Mouse (Mus musculus) adrenal gland, postnatal 25 days (tissue): ENCODE measurements around the gene Gas7. TPM values are rescaled to one million over a fixed set of nuclear protein-coding genes. Genes with fewer than 3 reads are reported as not detected.

Source experiments
- DNase-seq: peaks from one replicate; pipeline ENCODE4 v3.0.0; 2021; ENCODE audit warnings: mixed read lengths
- total RNA-seq: library from RNA; stranded (reverse); gene quantifications from 2 replicates; pipeline ENCODE4 v1.2.3, GENCODE M21; 2021

Gas7 gene
- total RNA-seq, 1 experiment from 2014 or later, result 36.1 TPM

GRCm38 (mm10) chr11:67627179-67627578 lies 171.9 kb downstream of the Gas7 start:
- DNase-seq, result no peak

DNA sequence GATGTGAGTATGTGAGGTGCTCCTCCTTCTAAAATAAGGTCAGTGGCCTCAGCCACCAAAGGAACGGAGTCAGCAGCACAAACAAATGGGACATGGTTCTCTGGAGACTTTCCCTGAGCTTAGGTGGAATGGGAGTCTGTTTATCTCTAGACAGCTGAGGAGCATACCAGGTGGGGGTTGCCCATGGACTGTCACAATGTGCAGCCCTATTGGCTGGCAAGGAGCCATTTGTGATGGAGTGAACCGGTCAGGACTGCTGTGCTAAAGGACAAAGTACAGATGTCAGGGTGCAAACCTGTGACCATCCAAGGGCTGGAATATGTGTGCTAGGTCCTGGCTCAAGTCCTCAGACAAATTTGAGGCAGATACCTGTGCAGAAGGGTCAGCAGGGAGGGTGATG lies 173.3 kb downstream of the Gas7 start:
- no peak for DNase-seq

DNA sequence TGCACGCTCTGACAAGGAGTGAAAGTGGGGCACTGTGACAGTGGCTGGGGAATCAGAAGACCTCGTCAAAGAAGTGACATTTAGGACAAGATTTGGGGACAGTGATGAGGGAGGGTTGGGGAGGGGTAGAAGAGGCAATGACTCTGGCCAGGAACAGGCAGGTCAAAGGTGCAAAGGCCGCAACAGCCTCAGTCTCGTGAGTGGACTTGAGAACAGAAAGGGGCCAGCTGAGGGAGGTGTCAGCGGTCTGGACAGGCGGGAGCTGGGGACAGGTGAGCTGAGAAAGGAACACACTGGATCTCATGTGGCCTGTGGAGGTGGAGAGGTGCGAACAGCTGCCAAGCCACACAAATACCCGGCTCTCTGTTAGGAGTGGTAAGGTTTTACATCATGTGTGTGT lies 177.7 kb downstream of the Gas7 start:
- no peak for DNase-seq

GRCm38 (mm10) chr11:67633620-67634229 lies 178.5 kb downstream of the Gas7 start:
- DNase-seq, result no peak

DNA sequence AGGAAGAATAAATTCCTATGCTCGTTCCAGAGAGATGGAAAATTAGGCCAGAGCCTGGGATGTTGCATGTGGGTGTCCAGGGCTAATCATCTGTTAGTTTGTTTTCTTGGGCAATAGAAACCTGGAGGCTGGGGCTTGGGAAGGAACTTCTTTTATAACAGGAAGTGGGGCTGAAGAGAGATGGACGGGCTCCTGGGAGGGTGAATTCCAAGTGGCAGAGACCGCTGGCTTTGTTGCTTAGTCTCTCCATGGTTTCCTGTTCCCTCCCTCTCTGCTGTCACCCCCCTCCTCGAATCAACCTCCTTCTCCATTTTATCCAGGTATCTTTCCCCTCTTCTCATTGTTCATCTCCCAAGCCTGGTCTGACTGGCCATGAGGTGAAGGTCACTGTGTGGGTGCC lies 181.0 kb downstream of the Gas7 start:
- DNase-seq, result no peak

- no peak for DNase-seq
Measured at GRCm38 (mm10) chr11:67636905-67637586, 181.8 kb downstream of the Gas7 start.

DNA sequence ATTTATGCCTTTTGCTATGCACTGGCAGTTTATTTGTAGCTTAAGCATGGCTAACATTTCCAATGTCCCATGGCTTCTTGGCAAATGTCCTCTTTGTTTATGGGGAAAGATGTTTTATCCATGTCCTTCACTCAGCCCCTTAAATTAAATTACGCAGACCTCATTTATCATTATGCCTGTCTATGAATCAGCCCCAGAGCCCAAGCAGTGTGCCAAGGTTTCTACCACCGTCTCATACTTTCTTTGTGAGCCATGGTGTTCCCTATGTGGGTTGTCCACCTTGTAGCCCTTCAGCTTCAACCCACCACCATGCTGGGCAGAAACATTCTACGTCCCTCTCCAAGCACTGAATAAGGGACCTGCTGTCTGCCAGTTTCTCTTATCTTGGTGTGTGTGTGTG lies 183.2 kb downstream of the Gas7 start:
- peak; percentile 21 for DNase-seq

GRCm38 (mm10) chr11:67640299-67640698 lies 185.1 kb downstream of the Gas7 start:
- DNase-seq, result no peak

- peak; percentile 31 for DNase-seq
Measured at GRCm38 (mm10) chr11:67642421-67642820, 187.2 kb downstream of the Gas7 start.

GRCm38 (mm10) chr11:67642835-67643234 lies 187.6 kb downstream of the Gas7 start:
- DNase-seq, result no peak

DNA sequence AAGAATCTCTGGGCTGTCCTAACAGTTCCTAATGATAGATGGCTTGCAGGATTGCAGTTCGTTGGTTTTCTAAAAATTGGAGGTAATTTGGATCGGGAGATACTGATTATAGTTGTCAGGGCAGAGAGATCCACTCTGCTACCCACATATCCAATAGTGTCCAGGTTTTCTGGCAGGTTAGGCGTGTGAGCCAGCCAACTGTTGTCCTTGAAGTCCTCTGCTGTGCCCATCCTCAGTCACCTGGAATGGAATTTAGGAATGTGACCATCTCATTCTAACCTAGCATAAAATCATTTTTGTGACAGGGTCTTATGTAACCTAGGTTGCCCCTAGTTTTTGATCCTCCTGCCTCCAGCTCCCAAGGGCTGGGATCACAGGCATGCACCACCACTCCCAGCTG lies 188.2 kb downstream of the Gas7 start:
- DNase-seq, result no peak

GRCm38 (mm10) chr11:67644632-67645149 lies 189.5 kb downstream of the Gas7 start:
- no peak for DNase-seq

DNA sequence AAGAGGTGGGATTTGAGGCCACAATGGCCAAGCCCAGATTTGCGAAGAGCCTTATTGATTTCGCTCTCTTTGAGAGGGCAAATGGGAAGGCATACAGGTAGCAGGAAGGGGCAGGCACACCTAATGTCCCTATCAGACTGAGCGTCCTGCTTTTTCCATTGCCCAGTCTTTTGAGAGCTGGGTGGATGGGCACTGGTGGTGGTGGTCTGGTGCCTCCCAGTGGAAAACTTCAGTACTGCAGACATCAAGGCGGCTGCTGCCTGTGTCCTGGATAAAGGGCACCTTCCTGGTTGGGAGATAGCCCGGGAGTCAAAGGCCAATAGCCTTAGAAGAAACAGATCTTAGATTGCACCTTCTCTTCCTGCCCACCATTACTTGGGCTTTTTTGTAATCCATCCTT lies 192.5 kb downstream of the Gas7 start:
- DNase-seq, result peak; percentile 77

DNA sequence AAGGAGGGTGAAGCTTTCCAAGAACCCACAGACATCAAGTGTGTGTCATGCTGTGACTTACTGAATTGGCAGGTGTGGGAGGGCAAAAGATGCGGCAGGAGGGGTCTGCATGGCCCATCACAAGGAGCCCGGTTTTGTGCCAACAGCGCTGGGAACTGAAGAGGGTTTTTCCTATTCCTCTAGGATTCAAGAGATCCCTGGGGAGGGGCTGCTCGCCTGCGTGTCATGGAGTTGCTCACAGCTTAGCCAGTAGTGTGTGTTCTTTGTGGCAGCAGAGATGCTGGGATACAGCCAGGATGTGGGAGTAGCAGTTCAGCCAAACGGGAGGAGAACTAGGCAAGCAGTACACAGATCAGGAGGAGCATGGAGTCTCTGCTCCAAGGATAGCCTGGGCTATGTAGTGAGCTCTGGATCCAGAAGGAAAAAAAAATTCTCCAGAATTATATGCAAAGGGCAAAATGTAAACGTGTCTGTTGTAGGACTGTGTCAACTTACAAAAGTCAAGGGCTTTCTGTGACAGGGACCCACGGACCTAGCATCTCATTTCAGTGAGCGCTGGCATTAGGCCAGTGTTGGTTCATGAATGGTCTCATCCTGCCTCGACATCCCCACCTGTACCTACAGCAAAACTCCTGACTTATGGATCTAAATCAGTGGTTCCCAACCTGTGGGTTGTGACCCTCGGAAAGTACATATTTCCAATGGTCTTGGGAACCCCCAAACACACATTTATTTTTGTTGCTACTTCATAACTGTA lies 193.6 kb downstream of the Gas7 start:
- DNase-seq, result no peak

DNA sequence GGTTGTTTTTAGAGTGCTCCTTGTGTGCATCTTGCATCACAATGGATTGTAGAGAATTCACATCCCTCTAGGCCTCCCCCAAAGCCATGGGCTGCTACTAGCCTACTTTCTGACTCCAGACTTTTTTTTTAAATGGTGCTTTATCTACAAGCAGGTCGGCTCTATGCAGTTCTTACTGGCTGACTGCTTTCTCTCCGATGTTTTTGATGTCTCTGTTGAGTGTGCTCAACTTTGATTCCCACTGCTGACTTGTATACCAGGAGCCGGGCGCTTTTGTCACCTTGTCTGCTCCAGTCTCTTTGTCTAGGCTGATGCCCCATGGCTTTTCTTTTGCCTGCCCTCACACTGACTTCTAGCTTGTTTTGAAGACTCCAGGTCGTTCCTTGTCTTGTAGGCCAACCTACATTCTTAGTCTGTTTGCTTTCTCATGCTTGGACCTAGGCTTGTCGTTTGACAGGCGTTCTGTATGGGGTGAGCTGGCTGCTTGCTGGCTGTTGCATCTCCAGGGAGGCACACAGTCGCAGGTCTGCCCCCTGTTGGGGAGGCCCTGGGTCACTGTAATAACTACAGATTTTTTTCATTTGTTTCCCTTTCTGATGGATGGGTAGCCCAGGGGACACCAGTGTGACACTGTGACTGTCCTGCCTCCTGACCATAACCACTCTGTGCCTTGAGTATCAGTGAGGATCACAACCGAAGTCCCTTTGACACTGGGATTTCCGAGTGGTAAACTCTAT lies 194.9 kb downstream of the Gas7 start:
- no peak for DNase-seq

GRCm38 (mm10) chr11:67651731-67652130 lies 196.5 kb downstream of the Gas7 start:
- DNase-seq, result no peak

DNA sequence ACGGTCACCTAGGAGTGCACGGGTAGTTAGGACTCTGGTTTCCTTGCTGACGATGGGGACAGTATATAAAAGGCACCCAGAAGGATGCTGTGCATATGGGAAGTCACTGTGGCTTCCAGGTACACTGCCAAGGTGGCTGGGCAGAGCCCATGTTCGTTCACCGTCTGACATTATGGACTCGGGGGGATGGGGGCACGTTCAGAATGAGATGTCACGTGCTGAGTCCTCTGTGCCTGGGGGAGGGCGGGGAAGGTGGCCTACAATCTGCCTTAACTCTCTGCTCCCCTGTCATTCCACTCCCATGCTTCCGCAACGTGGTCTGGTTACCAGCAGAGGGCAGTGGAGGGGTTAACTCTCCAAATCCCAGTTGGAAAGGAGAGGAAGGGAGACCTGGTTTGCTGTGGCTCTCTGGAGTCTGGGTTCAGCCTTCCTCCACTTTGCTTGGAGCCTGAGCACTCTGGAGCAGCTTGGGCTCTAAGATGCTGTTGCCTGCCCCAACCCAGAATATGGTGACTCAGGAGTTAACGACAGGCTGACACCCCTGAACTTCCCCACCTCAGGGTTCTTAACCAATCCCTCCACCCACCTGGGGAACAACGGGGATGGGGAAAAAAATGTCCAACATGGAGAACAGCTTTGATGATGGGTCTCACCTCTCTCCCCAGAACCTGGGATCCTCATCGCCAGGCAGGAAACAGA lies 197.1 kb downstream of the Gas7 start:
- peak; percentile 26 for DNase-seq

DNA sequence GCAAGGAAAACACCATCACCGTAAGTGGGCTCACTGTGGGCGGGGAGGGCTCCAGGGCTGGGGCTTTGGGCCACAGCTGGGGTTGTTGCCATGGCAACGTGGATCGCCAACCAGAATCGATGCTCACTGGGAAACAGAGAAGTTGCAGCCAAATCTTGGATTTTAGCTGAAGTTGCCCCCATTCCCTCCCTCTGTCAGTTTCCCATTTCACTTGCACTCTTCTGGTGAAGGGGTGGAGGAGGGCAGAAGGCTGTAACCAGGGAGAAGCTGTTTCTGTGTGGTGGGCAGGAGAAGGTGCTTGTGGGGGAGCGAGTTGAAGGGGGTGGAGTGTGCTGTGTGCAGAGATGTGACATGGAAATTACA lies 197.6 kb downstream of the Gas7 start:
- DNase-seq, result no peak

GRCm38 (mm10) chr11:67653521-67654090 lies 198.4 kb downstream of the Gas7 start:
- no peak for DNase-seq

DNA sequence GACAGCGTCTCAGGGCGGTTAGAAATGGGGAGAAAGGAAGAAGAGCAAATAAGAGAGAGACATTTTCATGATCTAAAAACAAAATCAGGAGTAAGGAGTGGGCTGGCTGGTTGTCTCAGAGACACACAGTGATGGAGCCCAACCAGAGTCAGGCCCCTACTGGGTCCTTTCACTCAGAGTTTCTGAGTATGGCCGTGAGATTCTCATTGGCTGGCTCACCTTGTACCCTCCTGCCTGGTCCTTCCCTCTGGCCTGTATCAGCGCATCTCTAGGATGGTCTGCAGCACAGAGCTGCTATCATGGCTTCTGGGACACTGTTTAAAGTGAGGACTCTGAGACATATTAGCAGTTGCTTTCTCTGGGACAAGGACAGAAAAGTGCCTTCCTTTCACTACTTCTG lies 199.3 kb downstream of the Gas7 start:
- DNase-seq, result no peak

DNA sequence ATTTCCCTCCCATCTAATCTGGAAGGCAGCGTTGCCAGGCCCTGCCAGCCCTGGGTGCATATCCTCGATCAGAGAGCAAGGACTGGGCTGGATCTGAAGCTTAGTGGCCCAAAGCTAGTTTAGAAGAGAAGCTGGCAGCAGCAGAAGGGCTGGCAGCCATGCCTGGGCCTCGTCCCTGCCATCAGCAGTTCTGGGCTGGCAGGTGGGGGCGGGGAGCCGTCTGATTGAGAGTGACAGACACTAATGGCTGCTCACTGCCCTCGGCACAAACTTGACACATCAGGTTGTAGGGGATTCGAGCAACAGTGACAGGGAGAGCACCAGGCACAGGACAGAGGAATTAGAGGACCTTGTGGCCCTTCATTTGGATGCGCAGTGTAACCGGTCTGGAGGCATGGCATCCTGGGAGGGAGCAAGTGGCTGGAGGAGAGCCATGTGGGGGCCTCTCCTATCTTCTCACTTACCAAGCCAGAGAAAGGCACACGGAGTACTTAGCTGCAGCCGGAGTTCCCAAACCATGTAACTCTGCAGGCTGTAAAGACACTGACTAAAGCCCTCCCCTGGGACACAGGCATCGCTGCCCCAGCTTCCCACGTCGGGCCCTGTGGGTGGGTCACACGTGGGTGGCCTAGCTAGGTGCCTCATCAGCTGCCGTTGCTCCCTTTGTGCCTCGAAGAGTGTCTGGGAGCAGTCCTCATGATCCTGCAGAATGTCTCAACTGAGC lies 200.2 kb downstream of the Gas7 start:
- no peak for DNase-seq
